1 mouse cellular context compared by ENCODE assay signal in genomic region chr11:73132999-73133398, GRCm38 (mm10).
TF ChIP-seq lines count a peak whose summit lies in the region.

No protein-coding gene starts in this region.

TF ChIP-seq in CH12.LX, 34 proteins besides CTCF, POLR2A, EP300 and RAD21:
- TF ChIP-seq CHD2 (IDR thresholded peaks at IDR 0.05; ENCODE audit: low read length) (no peak), MXI1 (IDR thresholded peaks at IDR 0.05; ENCODE audit: low read depth, low read length) (no peak), ZMIZ1 (IDR thresholded peaks at IDR 0.05; ENCODE audit: low read depth, low read length) (no peak), ETS1 (conservative IDR thresholded peaks at IDR 0.05; ENCODE audit: low read depth, low read length) (no peak), MYC (IDR thresholded peaks at IDR 0.05; ENCODE audit: low read depth, low read length) (no peak), JUN (IDR thresholded peaks at IDR 0.05; ENCODE audit: insufficient read depth, low read depth, low read length) (no peak), MEF2A (IDR thresholded peaks at IDR 0.05; ENCODE audit: borderline replicate concordance, low read depth, low read length) (no peak), CHD1 (IDR thresholded peaks at IDR 0.05; ENCODE audit: low read depth, low read length) (no peak), E2F4 (IDR thresholded peaks at IDR 0.05; ENCODE audit: insufficient replicate concordance, low read depth, low read length) (no peak), MAZ (IDR thresholded peaks at IDR 0.05; ENCODE audit: low read depth, low read length) (no peak), KAT2A (IDR thresholded peaks at IDR 0.05; ENCODE audit: insufficient replicate concordance, low read length) (no peak), PAX5 (IDR thresholded peaks at IDR 0.05; ENCODE audit: low read length) (no peak)
